Mouse (Mus musculus) kidney, postnatal 0 days (tissue): Measurements from ENCODE around the gene Vmn1r122. TPM values are rescaled to one million over a fixed set of nuclear protein-coding genes. Genes with fewer than 3 reads are reported as not detected.
"Not testable (repeated sequence)": the region's sequence is repeated elsewhere in the genome, so short reads cannot be mapped to it uniquely, and the experiment has no call there.

Experiments
- ATAC-seq: fragments of 200-750 bp; cut with Nextera tagmentation; replicated peaks from 2 replicates; pipeline ENCODE4 v1.8.0; 2017; ENCODE audit warnings: low read depth, moderate number of reproducible peaks, moderate TSS enrichment, moderate library complexity; ENCODE audit not compliant: low FRiP score
- DNase-seq: peaks from one replicate; pipeline ENCODE4 v3.0.0-alpha.2; 2016; ENCODE audit warnings: low spot score
- H3K27ac ChIP-seq: fragments of 300-500 bp; sonication (generic); 2 replicates; pipeline ENCODE4 v1.5.1; 2014; ENCODE audit warnings: mild to moderate bottlenecking
- H3K27me3 ChIP-seq: fragments of 300-500 bp; sonication (generic); 2 replicates; pipeline ENCODE4 v1.6.1; 2014; ENCODE audit warnings: low read length, mixed read lengths; ENCODE audit not compliant: insufficient read depth
- H3K36me3 ChIP-seq: fragments of 300-500 bp; sonication (generic); 2 replicates; pipeline ENCODE4 v1.6.1; 2014; ENCODE audit warnings: low read length, mixed read lengths; ENCODE audit not compliant: insufficient read depth
- H3K4me1 ChIP-seq: fragments of 300-500 bp; sonication (generic); replicated peaks from 2 replicates; pipeline ENCODE4 v1.6.1; 2014; ENCODE audit warnings: antibody characterized with exemption, low read length, mixed read lengths; ENCODE audit not compliant: insufficient read depth
- H3K4me2 ChIP-seq: fragments of 300-500 bp; sonication (generic); 2 replicates; pipeline ENCODE4 v1.6.1; 2014; ENCODE audit warnings: mild to moderate bottlenecking, low read length, moderate library complexity, mixed read lengths
- H3K4me3 ChIP-seq: fragments of 300-500 bp; sonication (generic); replicated peaks from 2 replicates; pipeline ENCODE4 v1.5.1; 2014; ENCODE audit warnings: low read depth, low read length
- H3K9ac ChIP-seq: fragments of 300-500 bp; sonication (generic); 2 replicates; pipeline ENCODE4 v1.6.1; 2014; ENCODE audit warnings: low read depth, low read length
- H3K9me3 ChIP-seq: fragments of 300-500 bp; sonication (generic); replicated peaks from 2 replicates; pipeline ENCODE4 v1.6.1; 2016; ENCODE audit warnings: low read length, inconsistent platforms, mixed read lengths
- WGBS: fragments of 180-500 bp; shearing (Covaris S2); extraction: QIAGEN DNeasy Blood & Tissue Kit; methylation state at CpG from one replicate; pipeline ENCODE4 v1.1.7; 2014; 5-methylcytosine and 5-hydroxymethylcytosine counted together
- polyA plus RNA-seq: library from polyadenylated mRNA; unstranded; fragments of >200 nt; fragmentation: Nextera tagmentation; extraction: Ambion mirVana; gene quantifications from 2 replicates; pipeline ENCODE4 v1.2.1, GENCODE M21; 2015

Vmn1r122 gene
- not detected in 2 replicates for polyA plus RNA-seq

- not testable (repeated sequence) for H3K27me3 ChIP-seq, H3K9ac ChIP-seq, H3K9me3 ChIP-seq, ATAC-seq, DNase-seq, H3K4me1 ChIP-seq, H3K4me3 ChIP-seq, H3K36me3 ChIP-seq, H3K4me2 ChIP-seq, H3K27ac ChIP-seq
- 54% methylated on average over 2 of the region's 3 CpGs for WGBS
Measured at GRCm38 (mm10) chr7:21134028-21134427, at the start of gene Vmn1r122. Gene Vmn1r122 (minus strand): TSS chr7:21134128.

DNA sequence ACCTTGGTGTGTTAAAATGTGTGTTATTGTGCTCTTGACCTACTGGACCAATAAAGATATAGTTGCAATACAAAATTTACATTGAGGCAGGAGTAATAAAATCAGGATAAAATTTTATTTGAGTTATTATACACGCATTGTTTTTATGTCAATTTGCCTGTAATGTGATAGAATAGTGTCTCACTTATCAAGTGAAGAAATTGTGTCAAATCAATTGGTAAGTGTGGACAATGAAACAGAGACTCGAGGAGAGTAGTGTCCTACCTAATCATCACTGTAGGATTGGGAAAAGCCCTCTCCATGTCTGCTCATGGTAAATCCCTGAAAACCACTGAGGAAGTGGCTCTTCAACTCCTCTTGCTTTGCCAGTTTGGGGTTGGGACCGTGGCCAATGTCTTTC, 28.0 kb upstream of the Vmn1r122 start, which contains the start of gene Vmn1r123:
Vmn1r123 (plus strand) TSS at position 301 of the 400 bp plus-strand sequence.
- H3K4me2 ChIP-seq, H3K4me1 ChIP-seq, H3K9ac ChIP-seq, H3K36me3 ChIP-seq, DNase-seq, H3K27me3 ChIP-seq, ATAC-seq, H3K4me3 ChIP-seq, H3K27ac ChIP-seq, H3K9me3 ChIP-seq: not testable (repeated sequence)
- 0% methylated on average over 1 of the region's 3 CpGs for WGBS

GRCm38 (mm10) chr7:21098413-21098812, 35.5 kb downstream of the Vmn1r122 start, which contains the start of gene Vmn1r121:
Gene Vmn1r121 (minus strand): TSS chr7:21098513.
- not testable (repeated sequence) for H3K27ac ChIP-seq, ATAC-seq, H3K4me2 ChIP-seq, H3K4me3 ChIP-seq, H3K9me3 ChIP-seq, DNase-seq, H3K4me1 ChIP-seq, H3K36me3 ChIP-seq, H3K27me3 ChIP-seq, H3K9ac ChIP-seq
- WGBS = 76% methylated on average over 4 of the region's 5 CpGs

Other genes with a start within 250 kb of the Vmn1r122 start
- gene Vmn1r118, start 221.8 kb downstream of the Vmn1r122 start, polyA plus RNA-seq = not detected in 2 replicates
- gene Vmn1r119, start 121.7 kb downstream of the Vmn1r122 start, polyA plus RNA-seq = not detected in 2 replicates
- gene Vmn1r120, start 80.3 kb downstream of the Vmn1r122 start, polyA plus RNA-seq = not detected in 2 replicates
- gene Vmn1r121, start 35.6 kb downstream of the Vmn1r122 start, polyA plus RNA-seq = not detected in 2 replicates
- gene Vmn1r123, start 28.1 kb upstream of the Vmn1r122 start, polyA plus RNA-seq = not detected in 2 replicates
- gene Gm5157, start 56.3 kb upstream of the Vmn1r122 start, polyA plus RNA-seq = not detected in 2 replicates
- gene Vmn1r124, start 126.5 kb upstream of the Vmn1r122 start, polyA plus RNA-seq = not detected in 2 replicates
- gene Vmn1r125, start 138.1 kb upstream of the Vmn1r122 start, polyA plus RNA-seq = not detected in 2 replicates
- gene Vmn1r126, start 167.3 kb upstream of the Vmn1r122 start, polyA plus RNA-seq = not detected in 2 replicates
- not detected in 2 replicates for gene Vmn1r127, start 185.7 kb upstream of the Vmn1r122 start, polyA plus RNA-seq
- not detected in 2 replicates for gene Vmn1r128, start 215.2 kb upstream of the Vmn1r122 start, polyA plus RNA-seq
- not detected in 2 replicates for gene Vmn1r129, start 227.2 kb upstream of the Vmn1r122 start, polyA plus RNA-seq